Mouse (Mus musculus) frontal cortex, postnatal 25 days (tissue): ENCODE measurements around the gene Padi2.

ENCODE experiments used
- DNase-seq, 2 experiments: peaks; one replicate each; pipeline ENCODE4 v3.0.0; 2022; ENCODE audit warnings: low spot score in 2 of 2

Padi2 gene

GRCm38 (mm10) chr4:140986711-140987395 is 80.7 kb downstream of the Padi2 start, which contains the start of gene Atp13a2:
Gene Atp13a2 (plus strand): TSS chr4:140986873.
- peak; percentile 85 to 88 for DNase-seq

DNA sequence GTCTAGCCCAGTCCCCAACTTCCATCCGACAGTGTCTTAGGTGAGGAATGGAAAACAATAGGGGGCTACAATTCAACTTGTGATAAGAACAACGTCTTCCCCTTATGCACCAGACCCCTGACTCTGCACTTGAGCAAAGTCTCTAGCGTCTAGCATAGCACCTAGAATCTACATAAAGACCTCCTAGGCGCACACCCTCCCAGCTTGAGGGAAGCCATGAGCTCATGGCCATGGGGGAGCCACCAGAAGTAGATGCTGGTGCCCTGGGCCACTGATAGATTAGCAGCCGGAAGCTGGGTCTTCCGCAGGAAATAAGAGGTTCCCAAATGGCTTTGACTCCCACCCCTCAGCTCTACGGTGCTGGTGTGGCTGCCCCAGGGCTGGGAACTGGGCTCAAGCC is 81.3 kb downstream of the Padi2 start:
- no peak for DNase-seq

DNA sequence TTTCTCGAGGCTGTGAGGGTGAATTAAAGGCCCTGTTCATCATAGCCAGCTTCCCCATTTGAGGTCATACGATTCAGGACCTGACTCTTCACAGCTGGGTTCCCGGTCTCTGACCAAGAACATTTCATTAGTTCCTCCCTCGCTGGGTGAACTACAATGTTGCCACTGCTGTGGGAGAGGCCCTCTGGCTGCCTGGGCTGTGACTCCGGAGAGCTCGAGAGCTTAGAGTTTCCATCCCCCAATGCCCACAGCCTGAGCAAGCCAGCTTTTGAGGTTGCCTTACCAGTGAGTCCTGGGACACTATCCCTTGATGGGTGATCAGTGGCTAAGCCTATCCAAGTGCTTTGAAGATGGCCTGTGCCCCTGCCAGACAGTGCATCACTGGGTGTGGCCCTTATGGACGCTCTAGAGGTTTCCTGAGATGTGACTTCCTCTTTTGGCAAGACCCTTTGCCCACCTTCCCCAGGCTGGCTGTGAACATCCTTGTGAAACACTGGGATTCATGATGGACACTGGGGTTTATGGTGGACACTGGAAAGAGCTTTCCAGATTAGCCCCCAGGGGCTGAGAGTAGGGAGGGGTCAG is 82.7 kb downstream of the Padi2 start:
- no peak for DNase-seq

DNA sequence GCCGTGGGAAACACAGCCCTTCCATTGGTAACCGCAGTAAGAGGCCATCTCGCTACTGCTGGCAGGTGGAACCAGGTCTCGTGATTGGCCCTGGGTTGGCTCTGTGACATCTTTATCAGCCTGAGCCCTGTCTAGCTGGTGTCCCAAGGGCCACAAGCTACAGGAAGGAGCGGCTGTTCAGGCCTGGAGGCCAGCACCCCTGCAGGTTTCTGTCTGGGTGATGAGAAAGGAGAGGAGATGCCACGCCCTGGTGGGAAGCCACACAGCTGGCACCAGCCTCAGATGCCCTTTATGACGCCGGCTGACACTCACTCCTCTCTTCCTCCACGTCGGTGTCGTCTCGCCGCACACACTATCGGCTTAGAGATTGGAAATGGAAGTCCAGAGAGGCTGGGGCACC is 83.3 kb downstream of the Padi2 start:
- DNase-seq = no peak

DNA sequence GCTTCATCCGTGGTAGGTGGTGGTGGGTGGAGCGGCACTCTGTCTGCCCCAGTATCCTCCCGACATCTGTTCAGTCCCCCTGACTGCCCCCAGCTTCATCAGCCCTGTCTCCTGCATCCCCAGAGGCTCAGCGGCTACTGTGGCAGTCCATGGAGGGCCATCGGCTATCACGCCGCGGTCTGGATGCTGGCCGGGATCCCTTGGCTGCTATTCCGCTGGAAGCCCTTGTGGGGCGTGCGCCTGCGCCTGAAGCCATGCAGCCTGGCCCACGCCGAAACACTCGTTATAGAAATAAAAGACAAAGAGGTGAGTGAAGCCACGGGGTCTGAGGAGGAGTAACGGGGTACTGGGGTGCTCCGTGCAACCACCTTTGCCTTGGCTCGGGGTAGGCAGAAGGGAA is 86.1 kb downstream of the Padi2 start:
- DNase-seq = no peak

DNA sequence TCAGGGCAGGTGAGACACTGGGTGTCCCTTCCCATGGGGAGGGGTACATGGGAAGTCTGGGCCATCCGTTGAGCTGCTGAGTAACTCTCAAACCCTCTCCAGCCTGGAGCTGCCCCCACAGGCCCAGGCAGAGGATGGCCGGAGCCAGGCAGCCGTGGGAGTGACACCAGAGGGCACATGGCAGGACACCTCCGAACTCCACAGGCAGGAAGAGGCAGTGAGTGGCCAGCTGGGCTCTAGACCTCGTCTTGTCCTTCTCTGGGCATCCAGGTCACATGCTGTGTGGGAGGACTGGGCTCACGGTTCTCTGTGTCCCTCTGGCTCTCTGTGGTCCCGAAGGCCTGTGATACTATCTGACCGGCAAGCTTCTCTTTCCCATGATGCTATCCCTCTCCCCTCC is 87.7 kb downstream of the Padi2 start:
- DNase-seq = no peak

GRCm38 (mm10) chr4:140995811-140996210 is 89.7 kb downstream of the Padi2 start:
- no peak for DNase-seq

- no peak for DNase-seq
Measured at GRCm38 (mm10) chr4:140996812-140997211, 90.7 kb downstream of the Padi2 start.
